Mouse (Mus musculus) c-Kit-positive CD71-positive TER-119-positive erythroid progenitor cells, embryonic 14.5 days (primary cell): ENCODE results near the gene Cnn2.
"Not testable (repeated sequence)": the region's sequence is repeated elsewhere in the genome, so short reads cannot be mapped to it uniquely, and the experiment has no call there.

ENCODE experiments used
- DNase-seq: peaks from one replicate; pipeline ENCODE4 v3.0.0-alpha.2; 2013; ENCODE audit warnings: low spot score

Cnn2 gene

DNA sequence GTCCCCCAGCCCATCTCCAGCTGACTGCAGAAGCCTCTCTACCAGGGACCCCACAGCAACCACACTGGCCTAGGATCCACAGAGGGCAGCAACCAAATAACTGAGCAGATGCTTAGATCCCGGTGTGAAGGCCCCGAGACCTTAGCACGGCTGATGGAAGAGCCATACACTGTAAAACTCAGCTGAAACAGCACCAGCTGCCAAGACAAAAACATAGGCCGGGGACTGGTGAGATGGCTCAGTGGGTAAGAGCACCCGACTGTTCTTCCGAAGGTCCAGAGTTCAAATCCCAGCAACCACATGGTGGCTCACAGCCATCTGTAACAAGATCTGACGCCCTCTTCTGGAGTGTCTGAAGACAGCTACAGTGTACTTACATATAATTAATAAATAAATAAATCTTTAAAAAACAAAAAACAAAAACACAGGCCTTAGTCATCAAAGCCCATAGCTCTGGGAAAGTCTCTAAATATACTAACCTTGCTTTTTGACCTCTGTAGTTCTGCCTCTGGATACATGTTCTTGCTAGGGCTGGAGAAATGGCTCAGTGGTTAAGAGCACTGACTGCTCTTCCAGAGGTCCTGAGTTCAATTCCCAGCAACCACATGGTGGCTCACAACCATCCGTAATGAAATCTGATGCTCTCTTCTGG, 53.2 kb downstream of the Cnn2 start:
- DNase-seq = not testable (repeated sequence)

DNA sequence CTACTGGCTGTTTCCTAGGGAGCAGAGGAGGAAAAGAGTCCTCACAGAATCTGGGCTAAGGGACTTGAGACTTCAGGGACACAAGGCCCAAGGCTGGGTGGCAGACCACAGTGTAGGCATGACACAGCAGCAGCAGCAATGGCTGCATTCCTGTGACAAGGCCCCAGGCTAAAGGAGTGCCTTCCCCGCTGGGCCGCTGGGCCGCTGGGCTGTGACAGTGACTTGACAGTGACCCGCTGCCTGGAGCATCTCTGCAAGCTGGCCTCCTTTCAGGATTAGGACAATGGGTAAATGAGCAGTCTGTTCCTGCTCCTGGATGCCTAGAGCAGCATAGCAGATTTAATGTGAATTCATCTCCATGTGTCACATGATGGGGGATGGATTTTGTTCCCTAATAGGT, 55.7 kb downstream of the Cnn2 start:
- no peak for DNase-seq

DNA sequence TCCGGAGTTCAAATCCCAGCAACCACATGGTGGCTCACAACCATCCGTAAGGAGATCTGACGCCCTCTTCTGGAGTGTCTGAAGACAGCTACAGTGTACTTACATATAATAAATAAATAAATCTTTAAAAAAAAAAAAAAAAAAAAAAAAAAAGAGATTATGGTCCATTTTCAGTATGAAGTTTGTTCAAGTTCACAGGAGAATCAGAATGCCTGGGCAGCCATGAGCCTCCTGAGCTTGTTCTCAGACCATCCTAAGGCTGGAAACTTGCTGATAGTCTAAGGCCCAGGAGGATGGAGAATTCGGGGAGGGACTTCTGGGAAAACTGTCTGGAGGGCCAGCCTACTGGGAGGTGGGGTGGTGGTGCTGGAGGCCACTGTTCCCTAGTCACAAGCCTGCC, 57.0 kb downstream of the Cnn2 start:
- not testable (repeated sequence) for DNase-seq
